Mouse (Mus musculus): Measurements from ENCODE around the gene Cd86. TPM values are rescaled to one million over a fixed set of nuclear protein-coding genes. Genes with fewer than 3 reads are reported as not detected.

Gene Cd86
- polyA plus RNA-seq, 1 experiment from 2014 or later = 0.60 TPM

GRCm38 (mm10) chr16:36674457-36675204 lies 8.8 kb upstream of the Cd86 start:
- H3K4me1 ChIP-seq (ENCODE audit: control insufficient read depth, insufficient read depth, low read length) = no peaks in the 10 kb centered on the region
- WGBS = 71% methylated on average over 7 of the region's 7 CpGs
- no peak for DNase-seq (ENCODE audit: low spot score)
- ATAC-seq (replicated peaks; ENCODE audit: insufficient number of reproducible peaks, low FRiP score, low TSS enrichment, low read depth) = no peak
- H3K4me3 ChIP-seq (ENCODE audit: low read depth, low read length) = no peak overlapping the region
- no peak overlapping the region for H3K4me2 ChIP-seq (ENCODE audit: low read depth, low read length)
- no peaks in the 10 kb centered on the region for H3K9me3 ChIP-seq (replicated peaks; ENCODE audit: control insufficient read depth, low read length)
- H3K27ac ChIP-seq (replicated peaks; ENCODE audit: low read depth, low read length) = no peak overlapping the region
- no peaks in the 10 kb centered on the region for H3K36me3 ChIP-seq (replicated peaks; ENCODE audit: control insufficient read depth, insufficient read depth, low read depth, low read length)
- H3K9ac ChIP-seq (replicated peaks; ENCODE audit: low read length) = no peak overlapping the region
- no peaks in the 10 kb centered on the region for H3K27me3 ChIP-seq (ENCODE audit: control insufficient read depth, insufficient read depth, low read length)

DNA sequence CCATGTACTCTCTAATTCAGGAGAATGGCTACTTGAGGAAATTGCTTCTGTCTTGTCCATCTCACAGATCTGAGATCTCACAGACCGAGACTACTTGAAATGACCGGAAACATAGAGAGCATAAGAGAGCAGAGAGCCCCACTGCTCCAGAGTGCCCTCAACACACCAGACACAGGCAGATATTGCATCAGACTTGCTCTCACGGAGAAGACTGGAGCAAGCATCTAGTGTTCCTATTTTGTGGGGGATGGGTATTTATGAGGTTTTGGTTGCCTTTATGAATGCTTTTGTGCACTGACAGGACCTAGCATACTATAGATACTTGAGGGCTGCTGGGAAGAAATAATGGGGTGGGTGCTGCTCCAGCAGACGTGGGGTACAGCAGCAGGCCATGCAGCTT lies 7.3 kb upstream of the Cd86 start:
- no peak overlapping the region for H3K4me2 ChIP-seq (ENCODE audit: low read depth, low read length)
- no peaks in the 10 kb centered on the region for H3K27me3 ChIP-seq (ENCODE audit: control insufficient read depth, insufficient read depth, low read length)
- no peaks in the 10 kb centered on the region for H3K4me1 ChIP-seq (ENCODE audit: control insufficient read depth, insufficient read depth, low read length)
- H3K9ac ChIP-seq (replicated peaks; ENCODE audit: low read length) = no peak overlapping the region
- no peak for ATAC-seq (replicated peaks; ENCODE audit: insufficient number of reproducible peaks, low FRiP score, low TSS enrichment, low read depth)
- H3K27ac ChIP-seq (replicated peaks; ENCODE audit: low read depth, low read length) = no peak overlapping the region
- H3K4me3 ChIP-seq (ENCODE audit: low read depth, low read length) = no peak overlapping the region
- WGBS = 90% methylated on average over 4 of the region's 4 CpGs
- DNase-seq (ENCODE audit: low spot score) = no peak
- no peaks in the 10 kb centered on the region for H3K9me3 ChIP-seq (replicated peaks; ENCODE audit: control insufficient read depth, low read length)
- no peaks in the 10 kb centered on the region for H3K36me3 ChIP-seq (replicated peaks; ENCODE audit: control insufficient read depth, insufficient read depth, low read depth, low read length)

DNA sequence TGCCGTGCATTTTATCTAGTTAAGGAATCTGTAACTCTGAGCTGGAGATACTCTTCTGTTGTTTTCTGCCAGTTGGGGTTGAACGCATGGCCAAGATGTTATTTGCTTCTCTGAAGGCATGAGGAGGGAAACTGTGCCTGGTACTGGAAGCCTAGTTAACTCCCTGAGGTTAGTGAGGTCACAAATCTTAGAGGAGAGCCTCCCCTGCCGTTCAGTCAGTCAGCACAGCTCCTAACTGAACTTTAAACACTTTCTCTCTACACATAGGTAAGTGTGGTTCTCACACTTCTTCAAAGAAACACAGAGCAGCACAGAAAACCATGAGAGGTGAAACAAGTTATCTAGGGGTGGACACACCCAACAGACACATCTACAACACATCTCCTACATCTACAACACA lies 4.7 kb upstream of the Cd86 start:
- WGBS = 82% methylated on average over 3 of the region's 3 CpGs
- H3K27ac ChIP-seq (replicated peaks; ENCODE audit: low read depth, low read length) = no peak overlapping the region
- no peak overlapping the region for H3K9ac ChIP-seq (replicated peaks; ENCODE audit: low read length)
- no peaks in the 10 kb centered on the region for H3K4me1 ChIP-seq (ENCODE audit: control insufficient read depth, insufficient read depth, low read length)
- ATAC-seq (replicated peaks; ENCODE audit: insufficient number of reproducible peaks, low FRiP score, low TSS enrichment, low read depth) (no peak), DNase-seq (ENCODE audit: low spot score) (no peak)
- no peak overlapping the region for H3K4me3 ChIP-seq (ENCODE audit: low read depth, low read length)
- H3K4me2 ChIP-seq (ENCODE audit: low read depth, low read length) = no peak overlapping the region
- H3K27me3 ChIP-seq (ENCODE audit: control insufficient read depth, insufficient read depth, low read length) = no peaks in the 10 kb centered on the region
- no peaks in the 10 kb centered on the region for H3K36me3 ChIP-seq (replicated peaks; ENCODE audit: control insufficient read depth, insufficient read depth, low read depth, low read length)
- no peaks in the 10 kb centered on the region for H3K9me3 ChIP-seq (replicated peaks; ENCODE audit: control insufficient read depth, low read length)

DNA sequence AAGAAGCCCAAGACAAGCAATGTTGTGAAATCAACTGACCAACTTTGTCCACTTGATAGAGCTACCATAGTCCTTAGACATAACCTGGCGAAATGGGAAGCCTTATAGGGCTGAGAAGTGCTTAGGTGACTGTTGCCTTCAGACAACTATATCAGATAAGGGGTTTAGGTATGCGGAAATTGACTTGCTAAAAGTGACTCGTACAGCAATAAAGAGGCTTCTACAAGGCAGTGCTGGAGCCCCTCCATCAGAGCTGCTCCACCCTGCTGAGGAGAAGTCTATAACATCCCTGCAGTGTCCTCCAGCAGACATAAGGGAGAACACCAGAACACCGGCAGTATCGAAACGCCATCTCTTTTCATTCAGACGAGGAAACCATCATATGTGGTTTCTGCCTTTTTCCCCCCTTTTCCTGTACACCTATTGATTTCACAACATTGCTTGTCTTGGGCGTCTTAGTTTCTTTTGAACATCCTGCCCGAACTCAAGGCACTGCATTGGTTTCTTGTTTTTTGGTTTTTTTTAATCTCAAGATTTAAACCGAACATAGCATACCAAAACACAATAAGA lies 652 bp upstream of the Cd86 start:
- Histone ChIP-seq H3K4me3 (ENCODE audit: low read depth, low read length) (no peak overlapping the region), H3K4me1 (ENCODE audit: control insufficient read depth, insufficient read depth, low read length) (no peaks in the 10 kb centered on the region), H3K9me3 (replicated peaks; ENCODE audit: control insufficient read depth, low read length) (no peaks in the 10 kb centered on the region), H3K36me3 (replicated peaks; ENCODE audit: control insufficient read depth, insufficient read depth, low read depth, low read length) (no peaks in the 10 kb centered on the region), H3K4me2 (ENCODE audit: low read depth, low read length) (no peak overlapping the region), H3K9ac (replicated peaks; ENCODE audit: low read length) (no peak overlapping the region), H3K27me3 (ENCODE audit: control insufficient read depth, insufficient read depth, low read length) (no peaks in the 10 kb centered on the region), H3K27ac (replicated peaks; ENCODE audit: low read depth, low read length) (no peak overlapping the region)
- no peak for ATAC-seq (replicated peaks; ENCODE audit: insufficient number of reproducible peaks, low FRiP score, low TSS enrichment, low read depth)
- no peak for DNase-seq (ENCODE audit: low spot score)
- WGBS = 90% methylated on average over 10 of the region's 10 CpGs

GRCm38 (mm10) chr16:36663484-36663883 lies 2.4 kb downstream of the Cd86 start:
- DNase-seq (ENCODE audit: low spot score) = no peak
- Histone ChIP-seq H3K27me3 (ENCODE audit: control insufficient read depth, insufficient read depth, low read length) (no peaks in the 10 kb centered on the region), H3K4me2 (ENCODE audit: low read depth, low read length) (no peak overlapping the region), H3K27ac (replicated peaks; ENCODE audit: low read depth, low read length) (no peak overlapping the region), H3K4me3 (ENCODE audit: low read depth, low read length) (no peak overlapping the region), H3K9ac (replicated peaks; ENCODE audit: low read length) (no peak overlapping the region), H3K9me3 (replicated peaks; ENCODE audit: control insufficient read depth, low read length) (no peaks in the 10 kb centered on the region), H3K36me3 (replicated peaks; ENCODE audit: control insufficient read depth, insufficient read depth, low read depth, low read length) (no peaks in the 10 kb centered on the region), H3K4me1 (ENCODE audit: control insufficient read depth, insufficient read depth, low read length) (no peaks in the 10 kb centered on the region)
- ATAC-seq (replicated peaks; ENCODE audit: insufficient number of reproducible peaks, low FRiP score, low TSS enrichment, low read depth) = no peak
- 88% methylated on average over 5 of the region's 5 CpGs for WGBS

DNA sequence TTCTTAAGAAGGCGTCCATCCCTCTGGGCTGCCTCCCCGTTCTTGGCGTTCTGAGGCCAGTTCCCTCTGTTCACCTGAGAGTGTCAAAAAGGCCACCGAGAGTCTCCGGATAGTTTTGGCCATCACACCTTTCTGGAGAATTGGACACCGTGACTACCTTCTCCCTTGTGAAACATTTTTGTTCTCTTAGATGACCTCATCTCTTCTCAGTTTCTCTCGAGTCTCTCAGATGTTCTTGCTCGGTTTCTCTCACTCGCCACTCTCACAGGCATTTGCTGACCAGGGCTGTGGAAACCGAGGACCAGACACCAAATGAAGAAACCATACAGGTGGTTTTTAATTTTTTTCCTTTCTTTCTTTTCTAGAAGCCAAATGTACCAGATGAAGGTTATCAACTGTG lies 4.6 kb downstream of the Cd86 start:
- no peak for DNase-seq (ENCODE audit: low spot score)
- H3K27ac ChIP-seq (replicated peaks; ENCODE audit: low read depth, low read length) = no peak overlapping the region
- 85% methylated on average over 10 of the region's 10 CpGs for WGBS

GRCm38 (mm10) chr16:36655910-36656309 lies 10.0 kb downstream of the Cd86 start:
- WGBS = 86% methylated on average over 4 of the region's 4 CpGs
- Histone ChIP-seq H3K27me3 (ENCODE audit: control insufficient read depth, insufficient read depth, low read length) (no peaks in the 10 kb centered on the region), H3K4me2 (ENCODE audit: low read depth, low read length) (no peak overlapping the region), H3K9ac (replicated peaks; ENCODE audit: low read length) (no peak overlapping the region), H3K9me3 (replicated peaks; ENCODE audit: control insufficient read depth, low read length) (no peaks in the 10 kb centered on the region), H3K36me3 (replicated peaks; ENCODE audit: control insufficient read depth, insufficient read depth, low read depth, low read length) (no peaks in the 10 kb centered on the region), H3K4me1 (ENCODE audit: control insufficient read depth, insufficient read depth, low read length) (no peaks in the 10 kb centered on the region), H3K4me3 (ENCODE audit: low read depth, low read length) (no peak overlapping the region), H3K27ac (replicated peaks; ENCODE audit: low read depth, low read length) (no peak overlapping the region)
- no peak for DNase-seq (ENCODE audit: low spot score)
- ATAC-seq (replicated peaks; ENCODE audit: insufficient number of reproducible peaks, low FRiP score, low TSS enrichment, low read depth) = no peak

More for the DNA sequence above, 4.6 kb downstream of the Cd86 start:
- no peaks in the 10 kb centered on the region for H3K27me3 ChIP-seq (ENCODE audit: control insufficient read depth, insufficient read depth, low read length)
- H3K36me3 ChIP-seq (replicated peaks; ENCODE audit: control insufficient read depth, insufficient read depth, low read depth, low read length) = no peaks in the 10 kb centered on the region
- ATAC-seq (replicated peaks; ENCODE audit: insufficient number of reproducible peaks, low FRiP score, low TSS enrichment, low read depth) = no peak
- no peaks in the 10 kb centered on the region for H3K9me3 ChIP-seq (replicated peaks; ENCODE audit: control insufficient read depth, low read length)
- no peak overlapping the region for H3K9ac ChIP-seq (replicated peaks; ENCODE audit: low read length)
- no peak overlapping the region for H3K4me3 ChIP-seq (ENCODE audit: low read depth, low read length)
- no peaks in the 10 kb centered on the region for H3K4me1 ChIP-seq (ENCODE audit: control insufficient read depth, insufficient read depth, low read length)
- no peak overlapping the region for H3K4me2 ChIP-seq (ENCODE audit: low read depth, low read length)

DNA sequence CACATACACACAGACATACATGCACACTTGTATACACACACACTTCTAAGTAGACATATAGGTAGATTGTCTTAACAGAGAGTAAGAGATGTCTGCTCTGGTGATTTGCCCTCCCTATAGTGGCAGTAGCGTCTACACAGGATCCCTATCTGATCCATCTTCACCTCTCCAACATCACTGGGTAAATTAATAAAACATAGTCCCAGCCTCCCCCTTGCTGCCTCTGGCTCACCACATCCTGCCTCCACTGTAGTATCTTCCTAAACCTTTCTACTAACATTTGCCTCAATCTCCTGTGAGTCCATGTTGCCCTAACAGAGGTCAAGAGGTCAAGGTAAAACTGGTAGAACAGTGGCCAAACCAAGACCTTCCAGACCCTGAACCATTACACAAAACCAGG lies 10.7 kb downstream of the Cd86 start:
- no peak for ATAC-seq (replicated peaks; ENCODE audit: insufficient number of reproducible peaks, low FRiP score, low TSS enrichment, low read depth)
- H3K27ac ChIP-seq (replicated peaks; ENCODE audit: low read depth, low read length) = no peak overlapping the region
- no peaks in the 10 kb centered on the region for H3K9me3 ChIP-seq (replicated peaks; ENCODE audit: control insufficient read depth, low read length)
- no peaks in the 10 kb centered on the region for H3K27me3 ChIP-seq (ENCODE audit: control insufficient read depth, insufficient read depth, low read length)
- no peaks in the 10 kb centered on the region for H3K36me3 ChIP-seq (replicated peaks; ENCODE audit: control insufficient read depth, insufficient read depth, low read depth, low read length)
- no peak overlapping the region for H3K9ac ChIP-seq (replicated peaks; ENCODE audit: low read length)
- DNase-seq (ENCODE audit: low spot score) = no peak
- no peak overlapping the region for H3K4me3 ChIP-seq (ENCODE audit: low read depth, low read length)
- no peak overlapping the region for H3K4me2 ChIP-seq (ENCODE audit: low read depth, low read length)
- 86% methylated on average over 1 of the region's 1 CpGs for WGBS
- H3K4me1 ChIP-seq (ENCODE audit: control insufficient read depth, insufficient read depth, low read length) = no peaks in the 10 kb centered on the region

Measured in embryonic facial prominence, embryonic 11.5 days (tissue).